Mouse (Mus musculus): ENCODE measurements around the gene St3gal4.

GRCm38 (mm10) chr9:35053081-35053480 is 66.0 kb downstream of the St3gal4 start:
- TF ChIP-seq POLR2A (IDR thresholded peaks at IDR 0.05; ENCODE audit: insufficient read depth, low read length): no peak
- TF ChIP-seq CTCF (IDR thresholded peaks at IDR 0.05; ENCODE audit: low read depth, low read length): no peak
- TF ChIP-seq EP300 (IDR thresholded peaks at IDR 0.05; ENCODE audit: insufficient read depth, low read depth, low read length): no peak

Measured in ES-Bruce4 (cell line).